Mouse (Mus musculus): Measurements from ENCODE around the gene Serpina3a. TPM values are rescaled to one million over a fixed set of nuclear protein-coding genes. Genes with fewer than 3 reads are reported as not detected.

Gene Serpina3a
- polyA plus RNA-seq, 1 experiment from 2014 or later, result not detected

DNA sequence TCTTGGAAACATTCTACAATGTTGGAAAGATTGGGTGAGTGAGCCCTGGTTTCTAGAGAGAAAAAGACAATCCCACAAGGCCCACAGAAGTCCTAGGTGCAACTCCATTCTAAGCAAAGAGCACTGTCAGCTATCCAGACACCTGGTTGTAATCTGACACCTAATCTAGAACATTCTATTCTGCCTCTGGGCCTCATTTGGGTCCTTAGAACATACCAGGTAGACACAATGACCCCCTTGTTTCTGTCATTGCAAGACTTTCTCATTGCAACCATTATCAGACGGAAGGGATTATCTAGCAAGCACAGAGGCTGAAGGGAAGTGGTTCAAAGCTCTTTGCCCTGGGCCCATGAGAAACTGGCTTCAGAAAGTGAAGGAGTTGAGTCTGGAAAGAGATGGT, 21.2 kb upstream of the Serpina3a start:
- Histone ChIP-seq H3K9ac (replicated peaks; ENCODE audit: low read depth, low read length) (no peak overlapping the region), H3K27me3 (ENCODE audit: control insufficient read depth, insufficient read depth, low read length) (no peaks in the 10 kb centered on the region), H3K36me3 (ENCODE audit: control insufficient read depth, insufficient read depth, low read length) (no peaks in the 10 kb centered on the region), H3K4me1 (ENCODE audit: control insufficient read depth, insufficient read depth, low read length) (no peaks in the 10 kb centered on the region), H3K27ac (ENCODE audit: low read depth, low read length) (no peak overlapping the region), H3K4me3 (ENCODE audit: low read depth, low read length) (no peak overlapping the region), H3K4me2 (ENCODE audit: low read depth, low read length) (no peak overlapping the region), H3K9me3 (ENCODE audit: control insufficient read depth, low read length) (no peaks in the 10 kb centered on the region)
- no peak for ATAC-seq (ENCODE audit: low read depth)
- WGBS, result 97% methylated on average over 1 of the region's 1 CpGs

- Histone ChIP-seq H3K9me3 (ENCODE audit: control insufficient read depth, low read length) (no peaks in the 10 kb centered on the region), H3K36me3 (ENCODE audit: control insufficient read depth, insufficient read depth, low read length) (no peaks in the 10 kb centered on the region)
- WGBS, result 96% methylated on average over 6 of the region's 6 CpGs
Observed at GRCm38 (mm10) chr12:104100768-104101167, 11.8 kb upstream of the Serpina3a start, which contains the start of gene Serpina5. Gene Serpina5, plus strand, starts transcription at chr12:104101113.

GRCm38 (mm10) chr12:104105847-104106246, 6.7 kb upstream of the Serpina3a start:
- Histone ChIP-seq H3K27me3 (ENCODE audit: control insufficient read depth, insufficient read depth, low read length) (no peaks in the 10 kb centered on the region), H3K4me2 (ENCODE audit: low read depth, low read length) (no peak overlapping the region), H3K9me3 (ENCODE audit: control insufficient read depth, low read length) (no peaks in the 10 kb centered on the region), H3K36me3 (ENCODE audit: control insufficient read depth, insufficient read depth, low read length) (no peaks in the 10 kb centered on the region), H3K4me3 (ENCODE audit: low read depth, low read length) (no peak overlapping the region), H3K4me1 (ENCODE audit: control insufficient read depth, insufficient read depth, low read length) (no peaks in the 10 kb centered on the region), H3K27ac (ENCODE audit: low read depth, low read length) (no peak overlapping the region), H3K9ac (replicated peaks; ENCODE audit: low read depth, low read length) (no peak overlapping the region)
- ATAC-seq (ENCODE audit: low read depth), result no peak

More at GRCm38 (mm10) chr12:104100768-104101167, 11.8 kb upstream of the Serpina3a start, which contains the start of gene Serpina5:
- Histone ChIP-seq H3K27me3 (ENCODE audit: control insufficient read depth, insufficient read depth, low read length) (no peaks in the 10 kb centered on the region), H3K4me1 (ENCODE audit: control insufficient read depth, insufficient read depth, low read length) (no peaks in the 10 kb centered on the region), H3K9ac (replicated peaks; ENCODE audit: low read depth, low read length) (no peak within 1 kb of the TSS), H3K4me2 (ENCODE audit: low read depth, low read length) (no peak within 1 kb of the TSS), H3K4me3 (ENCODE audit: low read depth, low read length) (no peak within 1 kb of the TSS), H3K27ac (ENCODE audit: low read depth, low read length) (no peak within 1 kb of the TSS)
- no peak for ATAC-seq (ENCODE audit: low read depth)

DNA sequence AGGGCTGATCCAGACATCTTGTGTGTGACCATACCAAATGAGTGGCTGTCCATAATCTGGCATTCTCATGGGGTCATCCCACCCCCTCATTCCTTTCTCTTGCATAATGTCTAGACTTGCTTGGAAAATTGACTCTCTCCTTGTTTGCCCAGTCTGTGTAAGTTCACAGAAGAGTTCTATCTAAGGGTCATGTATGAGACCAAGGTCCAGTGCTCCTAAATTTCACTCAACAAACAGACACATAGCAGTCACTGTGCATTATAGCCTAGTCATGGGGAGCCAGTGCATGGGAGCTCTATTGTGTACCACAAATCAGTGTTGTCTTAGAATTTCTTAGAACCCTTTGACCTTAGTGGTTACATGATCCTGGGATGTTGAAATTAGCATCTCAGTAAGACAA, 5.6 kb upstream of the Serpina3a start:
- Histone ChIP-seq H3K4me1 (ENCODE audit: control insufficient read depth, insufficient read depth, low read length) (no peaks in the 10 kb centered on the region), H3K4me2 (ENCODE audit: low read depth, low read length) (no peak overlapping the region), H3K27me3 (ENCODE audit: control insufficient read depth, insufficient read depth, low read length) (no peaks in the 10 kb centered on the region), H3K9ac (replicated peaks; ENCODE audit: low read depth, low read length) (no peak overlapping the region), H3K36me3 (ENCODE audit: control insufficient read depth, insufficient read depth, low read length) (no peaks in the 10 kb centered on the region), H3K9me3 (ENCODE audit: control insufficient read depth, low read length) (no peaks in the 10 kb centered on the region), H3K4me3 (ENCODE audit: low read depth, low read length) (no peak overlapping the region), H3K27ac (ENCODE audit: low read depth, low read length) (no peak overlapping the region)
- no peak for ATAC-seq (ENCODE audit: low read depth)

DNA sequence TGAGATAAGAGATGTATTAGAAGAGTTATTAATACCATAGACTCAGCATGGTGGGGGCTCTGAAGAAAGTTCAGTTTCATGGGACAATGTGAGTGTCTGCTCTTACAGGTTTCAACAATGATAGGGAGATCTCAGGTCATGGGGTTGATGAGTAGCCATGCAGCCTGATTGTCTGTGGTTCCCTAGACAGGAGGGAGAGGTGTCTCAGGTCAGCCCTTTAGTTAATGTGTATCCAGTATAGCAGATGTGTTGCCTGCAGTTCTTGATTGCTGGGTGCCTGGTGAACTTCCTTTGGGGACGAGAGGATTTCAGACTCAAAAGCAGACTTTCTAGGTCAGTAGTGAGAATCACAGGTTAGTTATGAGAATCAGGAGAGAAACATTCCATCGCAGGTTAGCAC, 4.0 kb upstream of the Serpina3a start:
- Histone ChIP-seq H3K36me3 (ENCODE audit: control insufficient read depth, insufficient read depth, low read length) (no peaks in the 10 kb centered on the region), H3K9ac (replicated peaks; ENCODE audit: low read depth, low read length) (no peak overlapping the region), H3K4me1 (ENCODE audit: control insufficient read depth, insufficient read depth, low read length) (no peaks in the 10 kb centered on the region), H3K4me3 (ENCODE audit: low read depth, low read length) (no peak overlapping the region), H3K4me2 (ENCODE audit: low read depth, low read length) (no peak overlapping the region), H3K9me3 (ENCODE audit: control insufficient read depth, low read length) (no peaks in the 10 kb centered on the region), H3K27me3 (ENCODE audit: control insufficient read depth, insufficient read depth, low read length) (no peaks in the 10 kb centered on the region), H3K27ac (ENCODE audit: low read depth, low read length) (no peak overlapping the region)
- no peak for ATAC-seq (ENCODE audit: low read depth)
- WGBS, result 87% methylated on average over 2 of the region's 2 CpGs

DNA sequence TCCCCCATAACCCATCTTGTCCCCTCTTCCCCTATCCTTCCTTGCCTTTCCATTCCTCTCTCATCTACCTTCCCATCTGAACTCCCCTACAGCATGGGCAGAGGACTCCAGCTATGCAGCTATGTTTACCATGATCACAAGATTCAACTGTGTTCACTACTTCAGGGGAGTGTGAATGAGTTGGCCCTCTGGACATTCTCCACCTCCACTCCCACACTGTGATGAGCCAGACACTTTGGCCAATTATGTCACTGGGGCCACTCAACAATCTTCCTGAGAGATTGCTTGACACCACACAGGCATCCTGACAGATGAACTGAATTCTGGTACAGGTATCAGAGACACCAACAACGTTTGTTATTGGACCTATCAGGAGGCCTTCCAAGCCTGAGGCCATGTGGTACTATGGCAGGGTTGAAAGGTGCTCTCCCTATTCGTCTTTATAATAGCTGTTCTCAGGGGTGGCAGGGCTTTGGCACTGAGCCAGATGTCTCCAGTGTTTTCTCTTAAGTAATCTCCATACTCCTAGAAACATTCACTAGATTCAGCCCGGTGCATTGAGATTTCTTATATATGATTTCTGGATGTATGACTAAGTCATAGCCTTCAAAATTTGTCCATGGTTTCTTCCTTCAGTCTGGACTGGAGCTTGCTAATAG, 2.5 kb downstream of the Serpina3a start:
- Histone ChIP-seq H3K4me3 (ENCODE audit: low read depth, low read length) (no peak overlapping the region), H3K9me3 (ENCODE audit: control insufficient read depth, low read length) (no peaks in the 10 kb centered on the region), H3K4me1 (ENCODE audit: control insufficient read depth, insufficient read depth, low read length) (no peaks in the 10 kb centered on the region), H3K27ac (ENCODE audit: low read depth, low read length) (no peak overlapping the region), H3K4me2 (ENCODE audit: low read depth, low read length) (no peak overlapping the region), H3K27me3 (ENCODE audit: control insufficient read depth, insufficient read depth, low read length) (no peaks in the 10 kb centered on the region), H3K36me3 (ENCODE audit: control insufficient read depth, insufficient read depth, low read length) (no peaks in the 10 kb centered on the region), H3K9ac (replicated peaks; ENCODE audit: low read depth, low read length) (no peak overlapping the region)
- ATAC-seq (ENCODE audit: low read depth), result no peak
- 58% methylated on average over 3 of the region's 3 CpGs for WGBS

GRCm38 (mm10) chr12:104123097-104123496, 10.6 kb downstream of the Serpina3a start:
- Histone ChIP-seq H3K36me3 (ENCODE audit: control insufficient read depth, insufficient read depth, low read length) (no peaks in the 10 kb centered on the region), H3K9ac (replicated peaks; ENCODE audit: low read depth, low read length) (no peak overlapping the region), H3K9me3 (ENCODE audit: control insufficient read depth, low read length) (no peaks in the 10 kb centered on the region), H3K4me2 (ENCODE audit: low read depth, low read length) (no peak overlapping the region), H3K27me3 (ENCODE audit: control insufficient read depth, insufficient read depth, low read length) (no peaks in the 10 kb centered on the region), H3K4me3 (ENCODE audit: low read depth, low read length) (no peak overlapping the region), H3K27ac (ENCODE audit: low read depth, low read length) (no peak overlapping the region), H3K4me1 (ENCODE audit: control insufficient read depth, insufficient read depth, low read length) (no peaks in the 10 kb centered on the region)
- no peak for ATAC-seq (ENCODE audit: low read depth)
- 86% methylated on average over 1 of the region's 1 CpGs for WGBS

DNA sequence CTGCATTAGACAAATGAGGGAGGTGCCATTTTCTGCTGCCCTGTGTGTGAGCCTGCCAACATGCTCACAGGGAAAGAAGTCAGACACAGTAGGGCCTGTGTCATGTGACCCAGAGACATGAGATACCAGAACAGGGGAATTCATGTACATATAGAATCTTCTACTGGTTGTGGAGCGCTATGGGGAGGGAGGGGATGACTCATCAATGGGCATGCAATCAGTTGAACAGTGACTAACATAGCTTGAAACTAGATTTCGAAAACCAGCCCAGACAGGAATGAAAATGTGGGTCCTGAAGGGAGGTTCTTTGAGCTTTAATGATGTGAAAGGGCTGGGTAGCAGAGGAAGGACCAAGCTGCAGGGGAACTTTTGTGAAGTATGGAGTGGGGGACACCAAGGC, 11.5 kb downstream of the Serpina3a start:
- Histone ChIP-seq H3K9me3 (ENCODE audit: control insufficient read depth, low read length) (no peaks in the 10 kb centered on the region), H3K4me2 (ENCODE audit: low read depth, low read length) (no peak overlapping the region), H3K4me1 (ENCODE audit: control insufficient read depth, insufficient read depth, low read length) (no peaks in the 10 kb centered on the region), H3K27me3 (ENCODE audit: control insufficient read depth, insufficient read depth, low read length) (no peaks in the 10 kb centered on the region), H3K9ac (replicated peaks; ENCODE audit: low read depth, low read length) (no peak overlapping the region), H3K36me3 (ENCODE audit: control insufficient read depth, insufficient read depth, low read length) (no peaks in the 10 kb centered on the region), H3K27ac (ENCODE audit: low read depth, low read length) (no peak overlapping the region), H3K4me3 (ENCODE audit: low read depth, low read length) (no peak overlapping the region)
- ATAC-seq (ENCODE audit: low read depth), result no peak
- 86% methylated on average over 2 of the region's 2 CpGs for WGBS

- 88% methylated on average over 5 of the region's 5 CpGs for WGBS
- ATAC-seq (ENCODE audit: low read depth), result no peak
- H3K36me3 ChIP-seq (ENCODE audit: control insufficient read depth, insufficient read depth, low read length), result no peaks in the 10 kb centered on the region
- no peak overlapping the region for H3K4me2 ChIP-seq (ENCODE audit: low read depth, low read length)
- no peaks in the 10 kb centered on the region for H3K27me3 ChIP-seq (ENCODE audit: control insufficient read depth, insufficient read depth, low read length)
- no peaks in the 10 kb centered on the region for H3K9me3 ChIP-seq (ENCODE audit: control insufficient read depth, low read length)
- H3K9ac ChIP-seq (replicated peaks; ENCODE audit: low read depth, low read length), result no peak overlapping the region
- no peak overlapping the region for H3K27ac ChIP-seq (ENCODE audit: low read depth, low read length)
- H3K4me3 ChIP-seq (ENCODE audit: low read depth, low read length), result no peak overlapping the region
- H3K4me1 ChIP-seq (ENCODE audit: control insufficient read depth, insufficient read depth, low read length), result no peaks in the 10 kb centered on the region
Observed at GRCm38 (mm10) chr12:104125021-104125560, 12.6 kb downstream of the Serpina3a start.
